Mouse (Mus musculus): ENCODE data around the gene Dennd4c. TPM values are rescaled to one million over a fixed set of nuclear protein-coding genes. Genes with fewer than 3 reads are reported as not detected.
A peak's percentile ranks its signal among the peaks of the same experiment; 100 is the strongest.

The Dennd4c gene
- polyA plus RNA-seq, 1 experiment from 2014 or later = 1.5 TPM

DNA sequence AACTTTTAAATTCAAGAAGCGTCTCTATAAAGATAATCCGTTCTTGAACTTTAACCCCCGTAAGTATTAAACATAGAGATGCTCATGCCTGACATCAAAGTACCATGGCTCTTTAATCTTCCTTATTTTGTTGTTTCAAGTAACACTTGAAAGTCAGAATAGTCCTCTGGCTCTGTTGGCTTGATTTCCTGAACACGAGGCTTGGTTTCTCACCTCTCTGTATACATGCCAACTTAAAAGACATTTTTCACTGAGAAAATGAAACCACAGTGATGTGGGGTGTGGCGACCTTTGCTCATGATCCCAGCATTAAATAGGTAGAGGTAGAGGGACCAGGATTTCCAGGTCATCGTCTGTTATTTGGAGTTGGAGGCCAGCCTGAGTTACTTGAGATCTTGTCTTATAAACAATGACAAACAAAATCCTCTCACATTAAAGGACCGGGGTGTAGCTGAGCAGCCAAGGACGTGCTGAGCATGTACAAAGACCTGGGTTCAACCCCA, 26.4 kb upstream of the Dennd4c start:
- Histone ChIP-seq H3K9ac (no peak overlapping the region), H3K27me3 (no peaks in the 10 kb centered on the region), H3K4me2 (no peak overlapping the region), H3K4me3 (replicated peaks) (no peak overlapping the region), H3K36me3 (no peaks in the 10 kb centered on the region), H3K27ac (no peak overlapping the region), H3K9me3 (replicated peaks) (no peaks in the 10 kb centered on the region), H3K4me1 (replicated peaks) (peaks cover 16% of the 10 kb centered on the region)
- WGBS (ENCODE audit: insufficient replicate concordance) = 68% methylated on average over 8 of the region's 8 CpGs
- ATAC-seq (ENCODE audit: low read depth) (no peak), DNase-seq (no peak)

GRCm38 (mm10) chr4:86725175-86725574, 23.2 kb upstream of the Dennd4c start:
- peak overlapping the region; percentile 22 for H3K4me2 ChIP-seq
- peak; percentile 82 for ATAC-seq (ENCODE audit: low read depth)
- 11% methylated on average over 4 of the region's 4 CpGs for WGBS (ENCODE audit: insufficient replicate concordance)
- no peaks in the 10 kb centered on the region for H3K9me3 ChIP-seq (replicated peaks)
- peak overlapping the region; percentile 35; the same call in 1 of the 2 replicates for H3K9ac ChIP-seq
- no peaks in the 10 kb centered on the region for H3K27me3 ChIP-seq
- H3K36me3 ChIP-seq = no peaks in the 10 kb centered on the region
- DNase-seq = peak; percentile 7
- H3K4me1 ChIP-seq (replicated peaks) = peaks cover 23% of the 10 kb centered on the region
- 0 out of 2 replicates have a peak overlapping the region, but pooled peaks have one; percentile 11 for H3K27ac ChIP-seq
- no peak overlapping the region for H3K4me3 ChIP-seq (replicated peaks)

- ATAC-seq (ENCODE audit: low read depth) (no peak), DNase-seq (no peak)
- H3K27ac ChIP-seq = no peak overlapping the region
- no peaks in the 10 kb centered on the region for H3K27me3 ChIP-seq
- no peaks in the 10 kb centered on the region for H3K36me3 ChIP-seq
- H3K9ac ChIP-seq = no peak overlapping the region
- H3K9me3 ChIP-seq (replicated peaks) = no peaks in the 10 kb centered on the region
- peaks cover 23% of the 10 kb centered on the region for H3K4me1 ChIP-seq (replicated peaks)
- WGBS (ENCODE audit: insufficient replicate concordance) = 80% methylated on average over 5 of the region's 5 CpGs
- H3K4me3 ChIP-seq (replicated peaks) = no peak overlapping the region
- H3K4me2 ChIP-seq = no peak overlapping the region
Observed at GRCm38 (mm10) chr4:86726141-86726540, 22.2 kb upstream of the Dennd4c start.

DNA sequence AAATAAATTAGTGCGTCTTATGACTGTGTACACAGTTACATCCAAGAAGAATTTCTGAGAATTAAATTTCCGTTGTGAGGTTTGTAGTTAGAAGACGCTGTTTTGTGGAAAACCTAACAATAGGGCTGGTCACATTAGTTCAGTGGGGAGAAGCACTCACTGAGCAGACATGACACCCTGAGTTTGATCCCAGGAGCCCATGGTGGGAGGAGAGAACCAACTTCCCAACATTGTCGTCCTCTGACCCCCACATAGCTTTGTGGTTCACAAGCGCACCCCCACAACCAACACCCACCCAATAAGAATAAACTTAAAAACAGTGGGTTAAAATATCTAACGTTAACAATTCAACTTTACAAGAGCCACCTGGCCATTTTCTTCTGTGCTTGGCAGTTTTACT, 18.5 kb upstream of the Dennd4c start:
- Histone ChIP-seq H3K4me2 (no peak overlapping the region), H3K9me3 (replicated peaks) (no peaks in the 10 kb centered on the region), H3K36me3 (no peaks in the 10 kb centered on the region), H3K27me3 (no peaks in the 10 kb centered on the region), H3K27ac (no peak overlapping the region), H3K4me3 (replicated peaks) (no peak overlapping the region), H3K9ac (no peak overlapping the region), H3K4me1 (replicated peaks) (peaks cover 18% of the 10 kb centered on the region)
- 71% methylated on average over 6 of the region's 6 CpGs for WGBS (ENCODE audit: insufficient replicate concordance)
- ATAC-seq (ENCODE audit: low read depth) (no peak), DNase-seq (no peak)

GRCm38 (mm10) chr4:86734088-86734841, 14.1 kb upstream of the Dennd4c start:
- 83% methylated on average over 19 of the region's 19 CpGs for WGBS (ENCODE audit: insufficient replicate concordance)
- no peak overlapping the region for H3K4me2 ChIP-seq
- H3K27me3 ChIP-seq = no peaks in the 10 kb centered on the region
- no peaks in the 10 kb centered on the region for H3K36me3 ChIP-seq
- H3K4me1 ChIP-seq (replicated peaks) = peaks cover 12% of the 10 kb centered on the region
- no peaks in the 10 kb centered on the region for H3K9me3 ChIP-seq (replicated peaks)
- no peak overlapping the region for H3K9ac ChIP-seq
- ATAC-seq (ENCODE audit: low read depth) = no peak
- no peak overlapping the region for H3K27ac ChIP-seq
- no peak overlapping the region for H3K4me3 ChIP-seq (replicated peaks)
- DNase-seq = no peak

DNA sequence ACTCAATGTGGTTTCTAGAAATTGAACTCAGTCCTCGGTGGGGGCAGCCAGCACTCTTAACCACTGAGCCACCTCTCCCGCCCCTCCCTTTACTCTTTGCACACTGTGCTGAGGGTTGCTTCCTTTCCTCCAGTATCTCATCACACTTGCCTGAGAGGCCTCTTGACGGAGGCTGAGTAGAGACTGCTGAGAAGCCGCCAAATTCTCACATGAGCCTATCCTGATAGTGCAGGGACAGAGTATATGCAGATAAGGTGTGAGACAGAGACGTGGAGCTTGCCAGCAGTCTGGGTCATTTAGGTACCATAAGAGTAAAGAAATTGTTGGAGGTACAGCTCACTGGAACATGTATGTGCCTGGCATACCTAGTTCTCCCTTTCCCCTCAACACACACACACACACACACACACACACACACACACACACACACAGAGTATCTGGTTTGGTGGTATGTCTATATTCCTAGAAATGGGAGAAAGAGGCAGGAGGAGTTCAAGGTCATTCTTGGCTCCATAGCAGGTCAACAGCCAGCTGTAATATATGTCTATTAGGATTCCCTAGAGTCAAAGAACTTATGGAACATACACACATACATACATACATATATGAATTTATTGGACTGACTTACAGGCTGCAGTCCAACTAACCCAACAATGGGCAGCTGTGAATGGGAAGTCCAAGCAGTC, 8.9 kb upstream of the Dennd4c start:
- Histone ChIP-seq H3K27ac (peak overlapping the region; percentile 50), H3K9me3 (replicated peaks) (no peaks in the 10 kb centered on the region), H3K4me3 (replicated peaks) (no peak overlapping the region), H3K9ac (no peak overlapping the region), H3K4me2 (peak overlapping the region; percentile 2; the same call in 1 of the 2 replicates), H3K36me3 (no peaks in the 10 kb centered on the region), H3K27me3 (no peaks in the 10 kb centered on the region), H3K4me1 (replicated peaks) (peaks cover 20% of the 10 kb centered on the region)
- DNase-seq (peak; percentile 59), ATAC-seq (ENCODE audit: low read depth) (peak; percentile 100)
- 14% methylated on average over 5 of the region's 5 CpGs for WGBS (ENCODE audit: insufficient replicate concordance)

GRCm38 (mm10) chr4:86749361-86749841, 1.0 kb downstream of the Dennd4c start:
- Histone ChIP-seq H3K4me3 (replicated peaks) (peak overlapping the region; percentile 83), H3K27me3 (no peaks in the 10 kb centered on the region), H3K27ac (peak overlapping the region; percentile 85), H3K4me1 (replicated peaks) (peaks cover 44% of the 10 kb centered on the region), H3K36me3 (no peaks in the 10 kb centered on the region), H3K4me2 (peak overlapping the region; percentile 90), H3K9ac (peak overlapping the region; percentile 93), H3K9me3 (replicated peaks) (no peaks in the 10 kb centered on the region)
- 2% methylated on average over 13 of the region's 13 CpGs for WGBS (ENCODE audit: insufficient replicate concordance)
- ATAC-seq (ENCODE audit: low read depth) (no peak), DNase-seq (no peak)

DNA sequence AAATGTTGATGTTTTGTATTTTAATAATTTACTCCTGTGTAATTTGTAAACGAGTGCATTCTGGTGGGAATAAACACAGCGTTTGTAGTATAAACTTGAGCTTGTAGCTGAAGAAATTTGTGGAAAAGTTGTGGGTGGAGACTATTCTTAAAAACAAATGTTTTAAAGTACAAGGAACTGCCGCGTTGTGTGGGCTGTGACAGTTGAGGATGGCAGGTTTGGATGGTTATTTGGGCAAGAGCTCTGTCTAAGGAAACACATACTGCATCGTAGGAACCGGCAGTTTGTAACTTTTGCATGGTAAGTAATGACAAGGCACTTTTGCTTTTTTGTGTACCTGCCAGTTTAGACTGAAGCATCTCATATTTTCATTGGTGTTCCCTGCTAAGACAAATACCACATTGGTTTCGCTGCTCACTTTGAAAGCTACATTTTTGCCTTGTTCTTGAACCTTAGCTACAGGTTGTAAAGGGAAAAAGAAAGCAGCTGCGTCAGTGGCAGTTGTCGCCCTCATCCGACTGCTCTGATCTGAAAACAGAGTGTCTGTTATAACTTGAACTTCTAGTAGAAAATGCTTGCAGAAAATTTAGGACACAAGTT, 2.1 kb downstream of the Dennd4c start:
- peak overlapping the region; percentile 28; the same call in 1 of the 2 replicates for H3K4me3 ChIP-seq (replicated peaks)
- peak overlapping the region; percentile 90 for H3K4me2 ChIP-seq
- DNase-seq (no peak), ATAC-seq (ENCODE audit: low read depth) (no peak)
- peaks cover 44% of the 10 kb centered on the region for H3K4me1 ChIP-seq (replicated peaks)
- 56% methylated on average over 10 of the region's 10 CpGs for WGBS (ENCODE audit: insufficient replicate concordance)
- no peaks in the 10 kb centered on the region for H3K36me3 ChIP-seq
- no peak overlapping the region for H3K27ac ChIP-seq
- peak overlapping the region; percentile 43; the same call in 1 of the 2 replicates for H3K9ac ChIP-seq
- no peaks in the 10 kb centered on the region for H3K27me3 ChIP-seq
- H3K9me3 ChIP-seq (replicated peaks) = no peaks in the 10 kb centered on the region

DNA sequence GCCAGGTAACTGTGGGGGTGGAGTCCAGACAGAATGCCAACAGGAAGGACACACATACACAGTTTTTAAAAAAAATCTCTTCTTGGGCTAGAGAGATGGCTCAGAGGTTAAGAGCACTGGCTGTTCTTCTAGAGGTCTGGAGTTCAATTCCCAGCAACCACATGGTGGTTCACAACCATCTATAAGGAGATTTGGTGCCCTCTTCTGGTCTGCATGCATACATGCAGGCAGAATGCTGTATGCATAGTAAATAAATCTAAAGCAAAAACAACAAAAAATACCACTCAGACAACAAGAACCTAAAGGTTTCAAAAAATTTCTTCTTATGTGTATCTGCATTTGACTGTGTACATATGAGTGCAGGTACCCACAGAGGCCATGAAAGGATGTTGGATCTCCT, 16.0 kb downstream of the Dennd4c start:
- Histone ChIP-seq H3K9me3 (replicated peaks) (no peaks in the 10 kb centered on the region), H3K36me3 (no peaks in the 10 kb centered on the region), H3K27me3 (no peaks in the 10 kb centered on the region), H3K4me2 (no peak overlapping the region), H3K4me1 (replicated peaks) (no peaks in the 10 kb centered on the region), H3K9ac (no peak overlapping the region), H3K4me3 (replicated peaks) (no peak overlapping the region), H3K27ac (no peak overlapping the region)
- DNase-seq (no peak), ATAC-seq (ENCODE audit: low read depth) (no peak)

- Histone ChIP-seq H3K9ac (no peak overlapping the region), H3K36me3 (peaks cover 15% of the 10 kb centered on the region), H3K4me3 (replicated peaks) (no peak overlapping the region), H3K27me3 (no peaks in the 10 kb centered on the region), H3K4me2 (no peak overlapping the region), H3K4me1 (replicated peaks) (no peaks in the 10 kb centered on the region), H3K27ac (no peak overlapping the region), H3K9me3 (replicated peaks) (no peaks in the 10 kb centered on the region)
- 78% methylated on average over 9 of the region's 9 CpGs for WGBS (ENCODE audit: insufficient replicate concordance)
- ATAC-seq (ENCODE audit: low read depth) (no peak), DNase-seq (no peak)
Observed at GRCm38 (mm10) chr4:86777587-86777986, 29.2 kb downstream of the Dennd4c start.

DNA sequence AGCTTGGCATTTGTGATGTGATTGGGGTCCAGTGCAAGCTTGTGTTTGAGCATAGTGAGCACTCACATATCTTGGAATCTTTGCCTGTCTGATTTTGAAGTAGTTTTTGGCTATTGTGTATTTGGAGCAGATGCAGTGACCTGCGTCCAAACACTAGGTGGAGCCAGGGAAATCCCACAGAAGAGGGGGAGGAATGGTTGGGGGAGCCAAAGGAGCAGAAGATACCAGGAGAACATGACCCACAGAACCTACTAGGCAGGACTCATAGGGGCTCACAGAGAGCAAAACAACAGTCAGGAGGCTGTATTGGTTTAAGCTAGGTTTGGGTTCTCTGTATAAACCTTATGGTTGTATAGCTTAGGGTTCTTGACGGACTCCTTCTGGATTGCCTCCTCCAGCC, 62.2 kb downstream of the Dennd4c start:
- H3K9me3 ChIP-seq (replicated peaks) = no peaks in the 10 kb centered on the region
- ATAC-seq (ENCODE audit: low read depth) (no peak), DNase-seq (no peak)
- H3K36me3 ChIP-seq = peaks cover 19% of the 10 kb centered on the region
- no peak overlapping the region for H3K4me3 ChIP-seq (replicated peaks)
- no peaks in the 10 kb centered on the region for H3K27me3 ChIP-seq
- H3K4me2 ChIP-seq = no peak overlapping the region
- H3K9ac ChIP-seq = no peak overlapping the region
- WGBS (ENCODE audit: insufficient replicate concordance) = 63% methylated on average over 2 of the region's 2 CpGs
- no peaks in the 10 kb centered on the region for H3K4me1 ChIP-seq (replicated peaks)
- no peak overlapping the region for H3K27ac ChIP-seq
